Comparison of ENCODE assay signal across 14 mouse cellular contexts in genomic region chr2:38387568-38388262, GRCm38 (mm10).
DNase-seq lines count a peak whose midpoint lies in the region; ATAC-seq lines count a peak whose summit lies in the region.
"Had no signal": no experiment of that assay in that cellular context is flagged by ENCODE, and none has a peak within 500 bp of the region (broad histone marks: within the 10 kb centered on the region; RNA-seq: fewer than 3 reads in every experiment).

No protein-coding gene starts in this region.

- DNase-seq in frontal cortex, postnatal 10 days (ENCODE audit: low spot score in 2 of 2), result no peak
- peak; percentile 5 for DNase-seq in lung, postnatal 14 days
- DNase-seq in lung, postnatal 36 days, result no peak
- DNase-seq in adipocyte (ENCODE audit: low spot score), result peak; percentile 74
- DNase-seq in ovary, postnatal 10 days (ENCODE audit: low spot score), result no peak
- DNase-seq: adrenal gland, postnatal 10 days; cerebellum, adult 11-12 months; cerebellum, adult 9-10 months; cerebellum, postnatal 36 days; gastrocnemius, postnatal 36 days; heart, adult 11 months; heart, postnatal 36 days had no signal

- 0 out of 2 replicates have a peak, but pooled peaks have one; percentile 33 for ATAC-seq in frontal cortex, adult (ENCODE audit: low TSS enrichment)
- ATAC-seq: forebrain, embryonic 15.5 days had no signal

Comparison
In these comparisons a context has a peak if more than half of its experiments do, and no peak if none do; other contexts are left out.
1. DNase-seq: peak in lung, postnatal 14 days (single experiment) and adipocyte (single experiment); none in frontal cortex, postnatal 10 days (0 of 2), lung, postnatal 36 days (single experiment) and ovary, postnatal 10 days (single experiment).